Mouse (Mus musculus) kidney, postnatal 0 days (tissue): ENCODE results near the gene Thoc7. TPM values are rescaled to one million over a fixed set of nuclear protein-coding genes. Genes with fewer than 3 reads are reported as not detected.

ENCODE experiments used
- ATAC-seq: fragments of 200-750 bp; cut with Nextera tagmentation; replicated peaks from 2 replicates; pipeline ENCODE4 v1.8.0; 2017; ENCODE audit warnings: low read depth, moderate number of reproducible peaks, moderate TSS enrichment, moderate library complexity; ENCODE audit not compliant: low FRiP score
- DNase-seq: peaks from one replicate; pipeline ENCODE4 v3.0.0-alpha.2; 2016; ENCODE audit warnings: low spot score
- H3K27ac ChIP-seq: fragments of 300-500 bp; sonication (generic); 2 replicates; pipeline ENCODE4 v1.5.1; 2014; ENCODE audit warnings: mild to moderate bottlenecking
- H3K27me3 ChIP-seq: fragments of 300-500 bp; sonication (generic); 2 replicates; pipeline ENCODE4 v1.6.1; 2014; ENCODE audit warnings: low read length, mixed read lengths; ENCODE audit not compliant: insufficient read depth
- H3K36me3 ChIP-seq: fragments of 300-500 bp; sonication (generic); 2 replicates; pipeline ENCODE4 v1.6.1; 2014; ENCODE audit warnings: low read length, mixed read lengths; ENCODE audit not compliant: insufficient read depth
- H3K4me1 ChIP-seq: fragments of 300-500 bp; sonication (generic); replicated peaks from 2 replicates; pipeline ENCODE4 v1.6.1; 2014; ENCODE audit warnings: antibody characterized with exemption, low read length, mixed read lengths; ENCODE audit not compliant: insufficient read depth
- H3K4me2 ChIP-seq: fragments of 300-500 bp; sonication (generic); 2 replicates; pipeline ENCODE4 v1.6.1; 2014; ENCODE audit warnings: mild to moderate bottlenecking, low read length, moderate library complexity, mixed read lengths
- H3K4me3 ChIP-seq: fragments of 300-500 bp; sonication (generic); replicated peaks from 2 replicates; pipeline ENCODE4 v1.5.1; 2014; ENCODE audit warnings: low read depth, low read length
- H3K9ac ChIP-seq: fragments of 300-500 bp; sonication (generic); 2 replicates; pipeline ENCODE4 v1.6.1; 2014; ENCODE audit warnings: low read depth, low read length
- H3K9me3 ChIP-seq: fragments of 300-500 bp; sonication (generic); replicated peaks from 2 replicates; pipeline ENCODE4 v1.6.1; 2016; ENCODE audit warnings: low read length, inconsistent platforms, mixed read lengths
- CTCF ChIP-seq: IDR thresholded peaks from 2 replicates; pipeline ENCODE4 v1.5.1; 2016; ENCODE audit warnings: antibody characterized with exemption, low read depth, mild to moderate bottlenecking, moderate library complexity
- WGBS: fragments of 180-500 bp; shearing (Covaris S2); extraction: QIAGEN DNeasy Blood & Tissue Kit; methylation state at CpG from one replicate; pipeline ENCODE4 v1.1.7; 2014; 5-methylcytosine and 5-hydroxymethylcytosine counted together
- polyA plus RNA-seq: library from polyadenylated mRNA; unstranded; fragments of >200 nt; fragmentation: Nextera tagmentation; extraction: Ambion mirVana; gene quantifications from 2 replicates; pipeline ENCODE4 v1.2.1, GENCODE M21; 2015

The Thoc7 gene
- polyA plus RNA-seq, 1 experiment from 2014 or later, result 212 TPM

DNA sequence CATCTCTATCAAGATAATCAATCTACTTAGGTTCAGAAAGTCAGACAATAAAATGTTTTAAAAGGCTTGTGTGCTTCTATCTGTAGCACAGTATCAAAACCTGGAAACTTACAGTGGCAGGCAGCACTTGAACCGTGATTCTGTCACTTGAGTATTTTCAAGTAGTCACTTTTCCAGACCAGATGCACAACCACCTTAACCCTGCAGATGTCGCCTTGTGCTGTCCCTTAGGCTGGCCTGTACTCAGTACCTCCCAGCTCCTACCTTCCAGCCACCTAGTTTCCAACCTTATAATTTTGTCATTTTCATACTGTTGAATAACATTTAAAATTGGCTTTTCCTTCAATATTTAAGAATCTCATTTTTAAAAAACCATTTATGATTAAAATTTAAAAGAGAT lies 20.5 kb upstream of the Thoc7 start:
- Histone ChIP-seq H3K27me3 (no peaks in the 10 kb centered on the region), H3K36me3 (no peaks in the 10 kb centered on the region), H3K4me1 (no peaks in the 10 kb centered on the region), H3K4me3 (no peak overlapping the region), H3K9ac (no peak overlapping the region), H3K9me3 (no peaks in the 10 kb centered on the region), H3K27ac (no peak overlapping the region), H3K4me2 (no peak overlapping the region)
- WGBS, result 61% methylated on average over 2 of the region's 2 CpGs
- DNase-seq, result no peak
- TF ChIP-seq CTCF, result peak; percentile 42; the same call in 1 of the 2 replicates
- ATAC-seq, result no peak

- H3K27ac ChIP-seq, result no peak overlapping the region
- no peak overlapping the region for H3K4me3 ChIP-seq
- no peaks in the 10 kb centered on the region for H3K4me1 ChIP-seq
- ATAC-seq, result no peak
- no peak for TF ChIP-seq CTCF
- no peak overlapping the region for H3K9ac ChIP-seq
- 17% methylated on average over 2 of the region's 2 CpGs for WGBS
- H3K27me3 ChIP-seq, result no peaks in the 10 kb centered on the region
- H3K36me3 ChIP-seq, result no peaks in the 10 kb centered on the region
- H3K9me3 ChIP-seq, result no peaks in the 10 kb centered on the region
- no peak overlapping the region for H3K4me2 ChIP-seq
- no peak for DNase-seq
These were observed 19.6 kb upstream of the Thoc7 start for GRCm38 (mm10) chr14:13981286-13981685.

- no peaks in the 10 kb centered on the region for H3K4me1 ChIP-seq
- no peaks in the 10 kb centered on the region for H3K36me3 ChIP-seq
- no peaks in the 10 kb centered on the region for H3K9me3 ChIP-seq
- no peak overlapping the region for H3K4me2 ChIP-seq
- ATAC-seq (no peak), DNase-seq (no peak)
- no peaks in the 10 kb centered on the region for H3K27me3 ChIP-seq
- WGBS, result 59% methylated on average over 1 of the region's 1 CpGs
- no peak overlapping the region for H3K27ac ChIP-seq
- no peak for TF ChIP-seq CTCF
- H3K4me3 ChIP-seq, result no peak overlapping the region
- no peak overlapping the region for H3K9ac ChIP-seq
These were observed 15.8 kb upstream of the Thoc7 start for GRCm38 (mm10) chr14:13977498-13977897.

- H3K4me1 ChIP-seq, result no peaks in the 10 kb centered on the region; the same call in 1 of the 2 replicates
- ATAC-seq, result no peak
- no peak for TF ChIP-seq CTCF
These were observed 10.1 kb upstream of the Thoc7 start for GRCm38 (mm10) chr14:13971644-13972234.

DNA sequence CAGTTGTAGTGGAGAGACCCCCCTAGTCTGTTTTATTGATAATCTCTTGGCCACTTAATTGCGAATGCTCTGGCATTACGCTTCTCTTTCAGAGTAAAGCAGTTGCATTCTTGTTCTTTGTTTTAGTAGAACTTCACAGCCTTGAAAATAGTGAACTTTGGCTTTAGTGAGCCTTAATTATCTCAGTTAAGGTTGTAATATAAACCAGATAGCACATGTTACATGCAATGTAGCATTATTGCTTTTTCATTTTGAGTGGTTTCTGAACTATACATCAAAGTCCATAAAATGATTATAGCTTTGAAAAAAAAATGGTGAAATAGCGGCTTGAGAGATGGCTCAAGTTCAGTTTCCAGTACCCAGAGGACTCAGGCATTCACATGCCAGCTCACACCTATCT lies 8.9 kb upstream of the Thoc7 start:
- Histone ChIP-seq H3K9me3 (no peaks in the 10 kb centered on the region), H3K27me3 (no peaks in the 10 kb centered on the region), H3K4me2 (no peak overlapping the region), H3K27ac (no peak overlapping the region), H3K36me3 (no peaks in the 10 kb centered on the region), H3K4me1 (no peaks in the 10 kb centered on the region; the same call in 1 of the 2 replicates), H3K4me3 (no peak overlapping the region), H3K9ac (no peak overlapping the region)
- WGBS, result 79% methylated on average over 3 of the region's 3 CpGs
- no peak for TF ChIP-seq CTCF
- ATAC-seq, result no peak
- no peak for DNase-seq

More at GRCm38 (mm10) chr14:13971644-13972234, 10.1 kb upstream of the Thoc7 start:
- DNase-seq, result no peak
- Histone ChIP-seq H3K36me3 (no peaks in the 10 kb centered on the region), H3K4me3 (no peak overlapping the region), H3K27me3 (no peaks in the 10 kb centered on the region), H3K27ac (no peak overlapping the region), H3K9me3 (no peaks in the 10 kb centered on the region), H3K4me2 (no peak overlapping the region), H3K9ac (no peak overlapping the region)
- WGBS, result 64% methylated on average over 6 of the region's 6 CpGs

DNA sequence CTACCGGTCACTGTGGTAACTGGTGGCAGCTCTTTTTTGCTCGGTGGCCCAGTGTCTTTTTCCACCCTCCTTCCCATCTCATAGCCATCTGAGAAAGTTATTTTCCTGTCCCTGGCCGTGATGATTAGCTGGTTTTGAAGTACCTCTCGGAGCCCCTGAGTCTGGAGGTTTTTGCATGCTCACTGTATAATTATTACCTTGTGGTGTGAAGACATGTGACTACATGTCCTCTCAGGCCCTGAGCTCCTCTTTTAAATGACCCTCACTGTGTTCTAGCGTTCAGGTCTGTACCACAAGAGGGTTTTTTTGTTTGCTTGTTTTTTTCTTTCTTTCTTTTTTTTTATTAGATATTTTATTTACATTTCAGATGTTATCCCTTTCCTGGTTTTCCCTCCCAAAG lies 6.8 kb upstream of the Thoc7 start:
- 67% methylated on average over 5 of the region's 5 CpGs for WGBS
- Histone ChIP-seq H3K27ac (no peak overlapping the region), H3K36me3 (no peaks in the 10 kb centered on the region), H3K9ac (no peak overlapping the region), H3K4me3 (no peak overlapping the region), H3K4me2 (no peak overlapping the region), H3K27me3 (no peaks in the 10 kb centered on the region), H3K4me1 (no peaks in the 10 kb centered on the region; the same call in 1 of the 2 replicates), H3K9me3 (no peaks in the 10 kb centered on the region)
- TF ChIP-seq CTCF, result no peak
- 0 out of 2 replicates have a peak, but pooled peaks have one; percentile 50 for ATAC-seq
- no peak for DNase-seq

DNA sequence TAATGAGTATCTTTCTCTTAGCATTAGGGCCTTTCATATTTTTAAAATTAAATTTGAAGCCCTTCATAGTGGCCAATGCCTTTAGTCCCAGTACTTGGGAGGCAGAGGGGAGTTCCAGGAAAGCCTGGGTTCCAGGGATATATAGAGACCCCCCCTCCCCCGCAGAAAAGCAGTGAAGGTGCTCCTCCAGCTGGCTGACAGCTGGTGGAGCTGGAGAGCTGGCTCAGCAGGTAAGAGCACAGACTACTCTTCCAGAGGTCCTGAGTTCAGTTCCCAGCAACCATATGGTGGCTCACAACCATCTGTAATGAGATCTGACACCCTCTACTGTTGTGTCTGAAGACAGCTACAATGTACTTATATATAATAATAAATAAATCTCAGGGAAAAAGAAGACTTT lies 6.0 kb upstream of the Thoc7 start:
- Histone ChIP-seq H3K4me1 (no peaks in the 10 kb centered on the region; the same call in 1 of the 2 replicates), H3K4me2 (no peak overlapping the region), H3K27me3 (no peaks in the 10 kb centered on the region), H3K9me3 (no peaks in the 10 kb centered on the region), H3K9ac (no peak overlapping the region), H3K4me3 (no peak overlapping the region), H3K36me3 (no peaks in the 10 kb centered on the region), H3K27ac (no peak overlapping the region)
- ATAC-seq (no peak), DNase-seq (no peak)
- no peak for TF ChIP-seq CTCF
- WGBS, result 53% methylated on average over 1 of the region's 1 CpGs
